Mouse (Mus musculus) myocyte (in vitro differentiated cells): Measurements from ENCODE around the gene Cab39. TPM values are rescaled to one million over a fixed set of nuclear protein-coding genes. Genes with fewer than 3 reads are reported as not detected.

Experiments used
- H3K27me3 ChIP-seq: one replicate; pipeline ENCODE4 v1.6.1; 2011; ENCODE audit not compliant: control insufficient read depth, insufficient read depth, insufficient read length
- H3K36me3 ChIP-seq: one replicate; pipeline ENCODE4 v1.6.1; 2011; ENCODE audit not compliant: control insufficient read depth, insufficient read depth
- H3K4me2 ChIP-seq: one replicate; pipeline ENCODE4 v1.6.1; 2011; ENCODE audit warnings: low read depth, control low read depth
- H3K4me3 ChIP-seq: one replicate; pipeline ENCODE4 v1.5.1; 2011; ENCODE audit warnings: mild to moderate bottlenecking, control low read depth, moderate library complexity
- H3K79me2 ChIP-seq: one replicate; pipeline ENCODE4 v1.6.1; 2011; ENCODE audit not compliant: control insufficient read depth, insufficient read depth
- H3ac ChIP-seq: one replicate; pipeline ENCODE4 v1.6.1; 2011; ENCODE audit not compliant: control insufficient read depth, insufficient read length
- CEBPB ChIP-seq: IDR thresholded peaks from 2 replicates; pipeline ENCODE4 v1.6.1; 2011; ENCODE audit warnings: mild to moderate bottlenecking, moderate library complexity; ENCODE audit not compliant: poor library complexity, insufficient read depth, severe bottlenecking
- MAX ChIP-seq: IDR thresholded peaks from one replicate; pipeline ENCODE4 v1.6.1; 2011; ENCODE audit warnings: low read depth, mild to moderate bottlenecking, control low read depth
- MYOD1 ChIP-seq, 3 experiments: IDR thresholded peaks; one replicate each; pipeline ENCODE4 v1.6.1; 2011; ENCODE audit warnings: control low read depth in 2 of 3, low read depth in 2 of 3, mild to moderate bottlenecking in 2 of 3, moderate library complexity in 1 of 3; ENCODE audit not compliant: insufficient read length in 2 of 3, control insufficient read depth in 1 of 3
- MYOG ChIP-seq, 3 experiments: IDR thresholded peaks; one replicate each; pipeline ENCODE4 v1.6.1; 2011; ENCODE audit warnings: control low read depth in 2 of 3, low read depth in 2 of 3, mild to moderate bottlenecking in 2 of 3; ENCODE audit not compliant: insufficient read length in 2 of 3, control insufficient read depth in 1 of 3, insufficient read depth in 1 of 3
- POLR2A ChIP-seq: IDR thresholded peaks from one replicate; pipeline ENCODE4 v1.6.1; 2011; ENCODE audit warnings: low read depth, mild to moderate bottlenecking, control low read depth, moderate library complexity; ENCODE audit not compliant: insufficient read length
- SRF ChIP-seq: IDR thresholded peaks from one replicate; pipeline ENCODE4 v1.6.1; 2011; ENCODE audit warnings: low read depth; ENCODE audit not compliant: control insufficient read depth, insufficient read length
- TCF3 ChIP-seq: IDR thresholded peaks from one replicate; pipeline ENCODE4 v1.6.1; 2011; ENCODE audit warnings: low read depth, control low read depth; ENCODE audit not compliant: insufficient read length
- USF1 ChIP-seq: IDR thresholded peaks from one replicate; pipeline ENCODE4 v1.6.1; 2011; ENCODE audit warnings: low read depth, mild to moderate bottlenecking, control low read depth, moderate library complexity
- polyA plus RNA-seq: library from polyadenylated mRNA; unstranded; fragments of >200 nt; fragmentation: generic; extraction: Trizol; gene quantifications from one replicate; pipeline ENCODE4 v1.2.1, GENCODE M21; 2012; ENCODE audit warnings: missing spikeins

The Cab39 gene
- polyA plus RNA-seq, 1 experiment = 29.0 TPM

DNA sequence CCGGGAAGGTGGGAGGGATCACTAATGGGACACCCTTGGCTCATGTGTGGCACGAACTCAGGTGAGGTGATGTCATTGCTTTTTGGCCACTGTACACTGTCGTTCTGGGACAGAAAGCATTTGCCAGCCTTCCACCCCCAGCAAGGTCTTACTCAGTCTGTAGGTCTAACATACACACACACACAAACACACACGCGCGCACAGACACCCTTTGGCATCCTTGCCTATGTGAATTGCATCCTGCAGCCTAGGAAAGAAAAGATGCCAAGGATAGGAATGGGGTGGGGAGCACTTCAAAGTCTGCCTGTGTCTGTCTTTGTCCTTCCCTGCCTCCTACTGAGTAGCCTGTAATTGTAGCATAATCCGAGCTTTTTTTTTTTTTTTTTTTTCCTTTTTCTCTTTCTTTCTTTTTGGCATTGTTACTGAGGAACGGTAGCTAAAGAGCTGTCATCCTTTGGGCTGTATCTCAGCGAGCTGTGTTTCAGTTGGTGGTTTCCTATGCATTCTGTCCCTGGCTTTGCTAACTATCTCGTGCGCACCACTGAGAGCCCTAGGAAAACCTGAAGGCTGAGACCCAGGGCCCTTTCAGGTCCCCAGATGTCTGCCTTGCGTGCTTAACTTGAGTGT, 105.6 kb downstream of the Cab39 start:
- TF ChIP-seq USF1 = no peak
- Histone ChIP-seq H3K4me2 (no peak overlapping the region), H3K4me3 (no peak overlapping the region)

DNA sequence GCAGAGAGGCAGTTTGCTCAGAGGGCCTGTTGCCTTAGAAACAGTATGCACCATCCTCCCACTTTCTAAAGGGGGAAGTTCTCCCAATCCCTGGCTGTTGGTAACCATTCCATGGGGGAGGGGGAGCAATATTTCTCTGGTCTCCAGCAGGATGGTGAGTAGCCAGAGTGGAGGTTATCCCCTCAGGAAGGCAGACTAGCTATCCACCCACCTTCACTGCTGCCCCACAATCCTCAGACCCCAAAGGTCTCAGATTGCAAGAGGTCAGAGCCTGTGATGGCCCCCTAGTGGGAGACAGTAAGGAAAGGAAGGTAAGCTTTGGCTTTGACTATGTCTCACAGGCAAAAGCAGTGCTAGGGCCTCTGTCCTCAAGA, 106.1 kb downstream of the Cab39 start:
- no peaks in the 10 kb centered on the region for H3K36me3 ChIP-seq
- TF ChIP-seq TCF3 (no peak), SRF (no peak), MAX (no peak), CEBPB (no peak), POLR2A (no peak), MYOD1 (IDR thresholded peaks at IDR 0.05; ENCODE audit: control insufficient read depth in 1 of 3, insufficient read length in 2 of 3, low read depth in 2 of 3) (no peak)
- H3K4me2 ChIP-seq = no peak overlapping the region

More for the DNA sequence above, 105.6 kb downstream of the Cab39 start:
- no peaks in the 10 kb centered on the region for H3K27me3 ChIP-seq
- H3ac ChIP-seq = no peak overlapping the region
- H3K79me2 ChIP-seq = peaks cover 6% of the 10 kb centered on the region
- no peaks in the 10 kb centered on the region for H3K36me3 ChIP-seq

DNA sequence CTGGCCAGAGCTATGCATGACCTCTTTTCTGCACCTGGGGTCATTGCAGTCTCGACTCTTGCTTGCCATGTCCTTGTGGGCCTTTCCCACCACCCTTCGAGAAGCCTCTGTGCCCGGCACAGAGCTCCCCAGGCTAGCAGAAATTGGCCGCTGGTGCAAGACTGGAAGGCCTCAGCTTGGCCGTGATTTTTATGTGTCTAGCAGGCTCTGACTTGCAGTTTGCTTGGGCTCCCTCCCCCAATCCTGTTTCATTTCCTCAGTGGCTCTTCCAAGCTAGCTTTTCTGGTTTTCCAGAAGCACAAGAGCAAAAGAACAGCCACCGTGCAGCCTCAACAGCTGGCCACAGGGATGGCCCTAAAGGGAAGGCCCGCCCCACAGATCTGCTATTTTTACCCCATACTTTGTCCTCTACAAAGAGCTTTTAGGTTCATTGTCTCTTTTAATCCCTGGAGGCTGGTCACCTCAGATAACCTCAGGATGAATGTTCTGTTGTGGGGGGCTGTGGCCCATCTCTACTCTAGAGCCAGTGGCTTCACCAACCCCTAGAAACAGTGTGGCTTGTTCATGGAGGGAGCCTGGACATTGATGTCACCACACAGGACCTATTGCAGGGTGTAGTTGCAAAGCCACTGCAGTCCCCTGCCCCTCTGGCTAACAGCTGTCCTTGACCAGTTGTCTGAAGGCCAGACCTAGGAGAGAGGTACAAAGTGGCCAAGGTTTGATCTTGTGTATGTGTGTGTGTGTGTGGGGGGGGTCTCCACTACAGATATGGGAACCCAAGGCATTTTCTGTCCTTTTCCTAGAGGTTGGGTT, 107.5 kb downstream of the Cab39 start:
- Histone ChIP-seq H3K27me3 (no peaks in the 10 kb centered on the region), H3K36me3 (no peaks in the 10 kb centered on the region), H3K79me2 (peaks cover 6% of the 10 kb centered on the region), H3K4me2 (peak overlapping the region; percentile 36), H3ac (no peak overlapping the region), H3K4me3 (no peak overlapping the region)
- TF ChIP-seq MYOG (IDR thresholded peaks at IDR 0.05; ENCODE audit: control insufficient read depth in 1 of 3, insufficient read depth in 1 of 3, insufficient read length in 2 of 3, low read depth in 2 of 3) (peak in 2 of 3 experiments; percentile 38 to 47), MYOD1 (IDR thresholded peaks at IDR 0.05; ENCODE audit: control insufficient read depth in 1 of 3, insufficient read length in 2 of 3, low read depth in 2 of 3) (peak in 2 of 3 experiments; percentile 22 to 40), CEBPB (no peak)

More for the DNA sequence above, 106.1 kb downstream of the Cab39 start:
- H3K27me3 ChIP-seq = no peaks in the 10 kb centered on the region
- no peak overlapping the region for H3ac ChIP-seq
- H3K4me3 ChIP-seq = no peak overlapping the region
- peaks cover 6% of the 10 kb centered on the region for H3K79me2 ChIP-seq

Other genes starting within 250 kb of the Cab39 start
- not detected for gene G530012D18Rik, start 217.8 kb upstream of the Cab39 start, polyA plus RNA-seq
- not detected for gene Sp110, start 194.6 kb upstream of the Cab39 start, polyA plus RNA-seq
- gene Sp140, start 193.1 kb upstream of the Cab39 start, polyA plus RNA-seq = 0.20 TPM
- gene Sp100, start 143.5 kb upstream of the Cab39 start, polyA plus RNA-seq = 0.14 TPM
- 0.02 TPM for gene A630001G21Rik, start 14.8 kb upstream of the Cab39 start, polyA plus RNA-seq
- 86.6 TPM for gene Itm2c, start 100.8 kb downstream of the Cab39 start, polyA plus RNA-seq
- not detected for gene 4933407L21Rik, start 135.0 kb downstream of the Cab39 start, polyA plus RNA-seq
- gene Gpr55, start 167.6 kb downstream of the Cab39 start, polyA plus RNA-seq = not detected
- gene Spata3, start 223.4 kb downstream of the Cab39 start, polyA plus RNA-seq = not detected